Mouse (Mus musculus) erythroid progenitor cell, adult 5-6 weeks (primary cell): ENCODE results near the gene Gprin1. TPM values are rescaled to one million over a fixed set of nuclear protein-coding genes. Genes with fewer than 3 reads are reported as not detected.

Experiments used
- ATAC-seq: replicated peaks from 2 replicates; pipeline ENCODE4 v1.8.0; 2016; ENCODE audit warnings: moderate number of reproducible peaks, mild to moderate bottlenecking, moderate TSS enrichment, inconsistent platforms; ENCODE audit not compliant: poor library complexity, low FRiP score, severe bottlenecking
- total RNA-seq, 2 experiments: library from RNA; stranded (forward) in 1 of 2; stranded (reverse) in 1 of 2; fragments of 150-400 nt in 1 of 2; fragments of 186-747, 209-891 nt in 1 of 2; gene quantifications; 2 replicates each; pipeline versions ENCODE4 v1.2.3 to v1.2.4; 2015 to 2017; ENCODE audit warnings: low replicate concordance in 2 of 2

Gprin1 gene
- total RNA-seq, 2 experiments from 2014 or later = not detected

DNA sequence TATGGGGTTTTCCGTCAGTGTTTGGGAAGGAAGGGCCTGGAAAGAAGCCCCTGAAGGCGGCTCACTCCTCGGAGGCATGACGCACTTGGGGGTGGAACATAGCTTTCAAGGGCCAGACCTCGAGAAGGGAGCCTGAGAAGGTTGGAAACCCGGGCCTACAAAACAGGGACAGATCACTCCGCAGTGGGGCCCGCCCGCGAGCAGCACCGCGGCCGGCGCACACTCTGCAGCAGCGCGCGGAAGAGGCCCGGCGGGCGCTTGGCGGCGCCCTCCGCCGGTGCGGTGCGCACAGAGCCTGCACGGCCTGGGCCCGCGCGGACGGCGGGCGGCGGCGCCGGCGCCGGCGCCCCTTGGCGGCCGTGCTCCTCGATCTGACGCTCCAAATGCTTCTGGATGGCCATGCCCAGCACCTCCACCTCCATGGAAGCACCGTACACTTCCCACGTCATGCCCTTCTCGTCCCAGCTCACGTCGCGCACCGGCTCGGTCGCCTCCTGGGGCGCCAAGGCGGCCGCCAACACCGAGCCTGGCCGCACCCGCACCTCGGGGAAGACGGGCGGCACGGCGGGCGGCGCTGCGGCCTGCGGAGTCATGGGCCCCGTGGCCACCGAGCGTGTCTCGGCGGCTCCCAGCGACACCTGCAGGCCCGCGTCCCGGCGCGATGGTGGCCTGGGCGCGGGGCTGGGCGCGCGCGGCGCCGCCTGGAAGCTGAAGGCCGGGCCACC, 12.0 kb downstream of the Gprin1 start:
- no peak for ATAC-seq

DNA sequence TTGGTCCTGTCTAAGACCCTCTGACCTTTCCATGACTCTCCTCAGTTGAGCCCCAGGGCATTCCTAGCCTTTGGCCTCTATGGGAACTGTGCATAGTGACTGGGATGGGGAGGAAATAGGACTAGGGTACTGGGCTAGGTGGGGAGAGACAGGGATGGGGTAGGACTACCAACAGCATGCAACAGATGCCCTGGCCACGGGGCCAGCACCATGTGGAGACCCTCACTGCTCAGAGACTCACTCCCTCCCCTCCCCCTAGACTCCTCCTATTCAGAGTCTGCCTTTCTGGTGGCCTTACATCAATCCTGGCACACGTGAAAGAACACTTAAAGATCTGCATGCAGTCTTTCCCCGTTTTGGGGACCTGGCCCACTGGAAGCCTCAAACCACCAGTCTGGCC, 12.7 kb downstream of the Gprin1 start:
- no peak for ATAC-seq

- no peak for ATAC-seq
Observed at GRCm38 (mm10) chr13:54726131-54726530, 23.5 kb downstream of the Gprin1 start.

DNA sequence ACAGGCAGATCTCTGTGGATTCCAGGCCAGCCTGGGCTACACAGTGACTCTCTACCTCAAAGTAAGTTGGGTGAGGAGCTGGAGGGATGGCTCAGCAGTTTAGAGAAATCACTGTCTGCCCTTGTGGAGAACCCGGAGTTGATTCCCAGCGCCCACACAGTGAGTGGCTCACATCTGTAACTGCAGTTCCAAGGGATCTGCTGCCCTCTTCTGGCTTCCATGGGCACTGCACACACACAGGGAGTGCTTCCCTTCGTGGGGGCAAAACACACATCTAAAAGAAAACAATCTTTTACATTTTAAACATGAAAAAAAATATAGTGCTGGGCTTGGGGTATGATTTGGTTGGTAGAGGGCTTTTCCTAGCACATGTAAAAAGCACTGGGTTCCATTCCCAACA, 26.5 kb downstream of the Gprin1 start:
- ATAC-seq = no peak

DNA sequence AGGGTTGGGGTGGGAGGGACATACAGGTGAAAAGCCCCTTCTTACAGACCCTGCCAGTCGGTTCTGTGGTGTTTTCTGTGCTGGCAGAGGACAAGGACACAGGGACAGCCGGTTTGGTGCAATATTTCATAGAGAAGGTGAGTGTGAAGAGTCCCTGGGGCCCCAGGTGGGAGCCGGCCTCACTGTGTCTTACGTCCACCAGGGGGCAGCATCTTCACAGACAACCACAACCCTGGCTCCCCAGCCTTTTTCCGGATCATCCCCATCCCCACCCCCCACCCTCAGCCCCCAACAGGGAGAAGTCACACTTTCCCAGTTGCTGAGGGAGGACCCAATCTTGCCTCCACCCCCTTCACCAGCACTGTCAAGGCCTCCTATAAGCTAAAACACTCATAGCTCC, 32.8 kb downstream of the Gprin1 start:
- peak; percentile 66; the same call in 1 of the 2 replicates for ATAC-seq

DNA sequence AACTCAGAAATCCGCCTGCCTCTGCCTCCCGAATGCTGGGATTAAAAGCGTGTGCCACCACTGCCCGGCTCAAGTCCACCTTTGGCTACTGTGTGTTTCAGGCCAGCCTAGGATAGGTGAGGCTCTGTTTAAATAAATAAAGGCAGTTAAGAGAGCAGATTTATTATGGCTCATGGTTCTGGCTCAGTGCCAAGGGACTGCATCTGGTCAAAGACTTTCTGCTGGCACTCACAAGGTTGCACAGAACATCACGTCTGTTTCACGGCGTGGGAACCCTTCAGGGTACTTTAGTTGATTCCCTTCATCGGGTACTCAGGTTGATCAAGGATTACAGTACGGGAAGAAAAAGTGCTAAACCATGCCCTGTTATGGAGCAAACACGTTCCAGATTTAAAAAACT, 34.7 kb downstream of the Gprin1 start:
- ATAC-seq = no peak

DNA sequence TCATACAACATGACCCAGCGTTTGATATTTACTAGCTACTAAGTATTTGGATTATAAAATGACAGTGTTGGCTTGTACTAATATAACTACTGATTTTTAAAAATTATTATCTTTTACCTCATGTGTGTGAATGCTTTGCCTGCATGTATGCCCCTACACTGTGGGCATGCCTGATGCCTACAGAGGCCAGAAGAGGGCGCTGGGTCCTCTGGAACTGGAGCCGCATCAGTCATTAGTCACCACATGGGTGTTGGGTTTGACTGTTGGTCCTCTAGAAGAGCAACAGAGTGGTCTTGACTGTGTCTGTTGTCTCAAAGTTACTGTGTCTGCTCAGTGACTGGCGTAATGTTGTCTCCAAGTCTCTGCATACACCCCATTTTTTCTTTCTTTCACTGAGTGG, 35.3 kb downstream of the Gprin1 start:
- ATAC-seq = no peak

DNA sequence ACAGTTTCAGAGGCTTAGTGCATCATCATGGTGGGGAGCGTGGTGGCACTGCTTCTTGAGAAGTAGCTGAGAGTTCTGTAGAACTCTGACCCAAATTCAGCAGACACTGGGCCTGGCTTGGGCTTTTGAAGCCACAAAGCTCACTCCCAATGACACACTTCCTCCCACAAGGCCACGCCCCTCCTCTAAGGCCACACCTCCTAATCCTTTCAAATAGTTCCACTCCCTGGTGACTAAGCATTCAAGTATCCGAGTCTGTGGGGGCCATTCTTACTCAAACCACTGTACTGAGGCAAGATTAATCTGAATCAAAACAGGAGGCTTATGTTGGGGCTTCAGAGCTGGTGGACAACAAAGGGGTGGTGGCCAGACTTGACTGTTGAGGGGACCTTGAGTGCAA, 38.8 kb downstream of the Gprin1 start:
- no peak for ATAC-seq

DNA sequence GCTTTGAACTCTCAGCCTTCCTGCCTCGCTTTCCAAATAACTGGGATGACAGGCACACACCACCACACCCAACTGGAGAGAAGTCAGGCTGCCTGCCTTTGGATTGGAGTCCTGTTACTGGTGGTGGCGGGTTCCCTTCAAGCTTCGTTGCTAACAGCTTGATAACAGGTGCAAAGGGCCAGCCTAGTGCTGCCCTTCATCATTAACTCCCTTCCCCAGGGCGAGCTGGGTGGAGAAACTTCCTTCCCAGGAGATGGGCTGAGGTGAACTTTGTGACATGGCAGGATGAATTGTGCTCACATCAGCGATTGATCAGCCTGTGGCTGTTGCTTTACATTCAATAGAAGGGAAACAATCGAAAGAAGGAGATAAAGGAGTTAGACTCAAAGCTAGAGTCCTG, 44.8 kb downstream of the Gprin1 start:
- no peak for ATAC-seq

GRCm38 (mm10) chr13:54702507-54702906, 47.2 kb downstream of the Gprin1 start:
- ATAC-seq = no peak

GRCm38 (mm10) chr13:54701243-54701642, 48.4 kb downstream of the Gprin1 start, which contains the start of gene Cdhr2:
TSS of gene Cdhr2 (plus strand) at chr13:54701461.
- ATAC-seq = no peak

GRCm38 (mm10) chr13:54695479-54696230, 54.0 kb downstream of the Gprin1 start:
- no peak for ATAC-seq

DNA sequence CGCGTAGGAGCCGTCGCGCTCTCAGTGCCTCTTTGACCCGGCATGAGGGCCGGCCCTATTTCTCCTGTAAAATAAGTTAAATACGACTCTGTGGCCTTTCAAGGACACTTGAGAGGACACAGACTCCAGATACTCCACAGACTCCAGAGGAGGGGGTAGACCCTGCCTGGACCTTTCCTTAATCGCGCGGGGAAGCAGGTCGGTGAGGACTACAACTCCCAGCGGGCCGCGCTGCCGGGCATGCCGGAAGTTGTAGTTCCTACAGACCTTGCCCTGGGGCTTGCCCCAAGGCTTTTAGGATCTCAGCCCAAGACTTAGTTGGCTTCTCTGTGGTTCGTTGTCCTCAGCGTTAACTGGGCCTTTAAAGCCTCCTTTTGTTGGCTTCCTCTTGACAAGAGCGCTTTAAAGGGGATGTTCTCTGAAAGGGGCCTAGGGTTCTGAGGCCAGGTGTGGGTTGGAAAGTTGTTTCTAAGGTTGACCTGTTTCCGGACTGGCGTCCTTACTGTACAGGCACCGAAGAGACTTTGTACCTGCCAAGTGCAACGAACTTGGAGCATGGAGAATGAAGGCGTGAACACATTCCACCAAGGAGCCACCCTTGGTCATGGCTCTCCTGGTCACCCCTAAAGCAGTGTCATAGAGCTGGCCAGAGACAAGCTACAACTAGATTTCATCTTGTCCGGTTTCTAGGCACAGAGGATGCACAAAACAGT, 55.2 kb downstream of the Gprin1 start:
- peak; percentile 74 for ATAC-seq

- ATAC-seq = peak; percentile 85
Observed at GRCm38 (mm10) chr13:54693558-54694347, 55.9 kb downstream of the Gprin1 start, which contains the start of gene Rnf44. TSS of gene Rnf44 (minus strand) at chr13:54693907.

DNA sequence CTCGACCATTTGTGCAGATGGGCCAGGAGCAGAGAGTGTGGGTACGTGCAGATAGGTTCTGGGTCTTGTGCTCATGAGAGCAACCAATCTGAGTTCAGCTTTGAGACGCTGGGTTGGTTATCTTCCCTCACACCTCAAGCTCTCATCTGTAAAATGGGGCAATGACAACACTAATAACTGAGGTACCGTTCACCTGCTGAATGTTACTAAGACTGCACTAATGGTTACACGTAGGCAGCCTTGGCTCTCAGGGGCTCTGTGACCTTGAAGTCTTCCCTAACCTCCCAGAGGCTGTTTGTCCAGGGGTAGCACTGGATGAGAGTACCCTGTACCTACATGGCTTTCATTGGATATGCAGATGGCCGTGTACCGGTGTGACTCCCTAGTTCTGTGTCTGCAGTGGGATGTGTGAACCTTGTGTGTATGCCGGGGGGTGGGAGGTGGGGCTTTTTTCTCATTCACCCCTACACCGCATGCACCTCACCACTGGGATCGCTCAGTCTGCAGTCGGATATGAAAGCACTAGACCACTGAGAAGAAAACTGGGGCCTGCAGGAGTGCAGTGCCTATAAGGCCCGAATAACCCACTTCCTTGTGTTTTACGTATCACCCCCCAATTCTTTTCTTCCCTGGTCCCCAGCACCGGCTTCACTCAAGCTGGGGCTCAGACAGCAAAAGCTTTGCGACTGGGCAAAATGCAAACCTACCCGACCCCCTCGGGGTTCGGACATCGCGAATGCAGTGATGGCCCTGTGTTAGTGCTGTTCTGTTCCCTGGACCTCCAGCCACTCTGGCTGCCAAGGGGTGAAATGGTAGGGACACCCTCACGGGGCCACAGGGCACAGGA, 56.7 kb downstream of the Gprin1 start:
- ATAC-seq = no peak

GRCm38 (mm10) chr13:54691737-54692136, 57.9 kb downstream of the Gprin1 start:
- ATAC-seq = no peak

DNA sequence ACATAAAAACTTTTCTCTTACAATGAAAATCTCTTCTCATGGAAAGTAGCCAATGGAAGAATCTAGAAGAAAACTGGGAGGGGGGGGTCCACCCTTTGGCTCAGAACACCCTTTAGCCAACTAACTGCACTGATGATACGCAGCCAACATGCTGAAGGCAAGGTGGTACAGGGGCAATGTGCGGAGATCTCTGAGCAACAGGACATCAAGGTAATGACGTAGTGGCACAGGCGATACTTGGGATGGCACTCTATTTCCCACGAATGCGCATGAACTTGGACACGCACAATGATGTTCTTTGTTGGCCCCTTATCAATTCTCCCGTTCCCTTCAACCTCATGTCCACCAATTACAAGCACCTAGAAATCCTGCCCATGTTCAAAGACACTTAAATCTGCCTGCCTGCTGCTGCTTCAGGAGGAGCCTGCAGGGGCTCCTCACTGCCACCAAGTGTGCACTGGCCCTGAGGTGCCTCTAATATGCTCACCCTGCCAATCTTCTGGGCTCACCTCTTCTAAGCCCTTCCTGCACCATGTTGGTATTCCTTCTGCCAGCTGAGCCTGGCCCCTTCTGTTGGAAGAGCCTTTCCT, 59.4 kb downstream of the Gprin1 start:
- ATAC-seq = no peak

GRCm38 (mm10) chr13:54687575-54688424, 61.9 kb downstream of the Gprin1 start:
- peak; percentile 74 for ATAC-seq
